Mouse (Mus musculus) midbrain, embryonic 13.5 days (tissue): ENCODE results near the gene Vmn1r179. TPM values are rescaled to one million over a fixed set of nuclear protein-coding genes. Genes with fewer than 3 reads are reported as not detected.
"Not testable (repeated sequence)": the region's sequence is repeated elsewhere in the genome, so short reads cannot be mapped to it uniquely, and the experiment has no call there.

Experiments used
- ATAC-seq: fragments of 200-750 bp; cut with Nextera tagmentation; 2 replicates; pipeline ENCODE4 v1.8.0; 2017; ENCODE audit warnings: mild to moderate bottlenecking, moderate TSS enrichment, moderate library complexity
- H3K27ac ChIP-seq: fragments of 300-500 bp; sonication (generic); 2 replicates; pipeline ENCODE4 v1.5.1; 2015; ENCODE audit warnings: inconsistent platforms, mild to moderate bottlenecking, moderate library complexity
- H3K27me3 ChIP-seq: fragments of 300-500 bp; sonication (generic); 2 replicates; pipeline ENCODE4 v1.6.1; 2015; ENCODE audit warnings: mild to moderate bottlenecking, inconsistent platforms
- H3K36me3 ChIP-seq: fragments of 300-500 bp; sonication (generic); 2 replicates; pipeline ENCODE4 v1.6.1; 2015; ENCODE audit warnings: mild to moderate bottlenecking, inconsistent platforms
- H3K4me1 ChIP-seq: fragments of 300-500 bp; sonication (generic); replicated peaks from 2 replicates; pipeline ENCODE4 v1.6.1; 2015; ENCODE audit warnings: inconsistent platforms
- H3K4me2 ChIP-seq: fragments of 300-500 bp; sonication (generic); replicated peaks from 2 replicates; pipeline ENCODE4 v1.6.1; 2015; ENCODE audit warnings: moderate library complexity, mild to moderate bottlenecking, inconsistent platforms
- H3K4me3 ChIP-seq: fragments of 300-500 bp; sonication (generic); replicated peaks from 2 replicates; pipeline ENCODE4 v1.5.1; 2015; ENCODE audit warnings: mild to moderate bottlenecking, inconsistent platforms
- H3K9ac ChIP-seq: fragments of 300-500 bp; sonication (generic); replicated peaks from 2 replicates; pipeline ENCODE4 v1.6.1; 2015; ENCODE audit warnings: mild to moderate bottlenecking, inconsistent platforms
- H3K9me3 ChIP-seq: fragments of 300-500 bp; sonication (generic); 2 replicates; pipeline ENCODE4 v1.6.1; 2016; ENCODE audit warnings: mild to moderate bottlenecking, inconsistent platforms
- WGBS: fragments of 180-500 bp; shearing (Covaris S2); methylation state at CpG from one replicate; pipeline ENCODE4 v1.1.7; 2015; 5-methylcytosine and 5-hydroxymethylcytosine counted together
- polyA plus RNA-seq: library from polyadenylated mRNA; unstranded; fragments of >200 nt; fragmentation: Nextera tagmentation; extraction: Ambion mirVana; gene quantifications from 2 replicates; pipeline ENCODE4 v1.2.1, GENCODE M21; 2015

Vmn1r179 gene
- not detected in 2 replicates for polyA plus RNA-seq

DNA sequence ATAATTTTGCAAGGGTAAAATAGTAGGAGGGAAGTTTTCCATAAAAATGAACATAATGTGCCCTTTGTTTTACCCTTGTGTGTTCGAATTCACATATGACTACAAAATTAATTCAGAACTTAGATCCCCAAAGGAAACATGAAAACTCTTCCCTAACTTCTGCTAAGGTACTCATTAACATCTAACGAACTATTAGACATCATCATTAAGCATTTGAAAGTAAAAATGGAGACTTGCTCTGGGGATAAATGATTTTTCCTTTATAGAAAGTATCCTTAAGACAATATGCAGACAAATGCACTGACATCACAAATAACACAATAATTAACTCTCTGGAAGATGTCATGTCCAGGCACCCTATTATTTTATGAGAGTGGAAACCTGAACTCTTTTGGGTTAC is at the start of gene Vmn1r179:
TSS of gene Vmn1r179 (plus strand) at position 301 of the 400 bp plus-strand sequence.
- Histone ChIP-seq H3K27me3 (no peaks in the 10 kb centered on the region), H3K4me3 (no peak within 1 kb of the TSS), H3K9me3 (peaks cover 17% of the 10 kb centered on the region), H3K36me3 (no peaks in the 10 kb centered on the region), H3K9ac (no peak within 1 kb of the TSS), H3K27ac (no peak within 1 kb of the TSS), H3K4me2 (no peak within 1 kb of the TSS), H3K4me1 (no peaks in the 10 kb centered on the region)
- no peak for ATAC-seq
- WGBS: 51% methylated on average over 2 of the region's 2 CpGs

DNA sequence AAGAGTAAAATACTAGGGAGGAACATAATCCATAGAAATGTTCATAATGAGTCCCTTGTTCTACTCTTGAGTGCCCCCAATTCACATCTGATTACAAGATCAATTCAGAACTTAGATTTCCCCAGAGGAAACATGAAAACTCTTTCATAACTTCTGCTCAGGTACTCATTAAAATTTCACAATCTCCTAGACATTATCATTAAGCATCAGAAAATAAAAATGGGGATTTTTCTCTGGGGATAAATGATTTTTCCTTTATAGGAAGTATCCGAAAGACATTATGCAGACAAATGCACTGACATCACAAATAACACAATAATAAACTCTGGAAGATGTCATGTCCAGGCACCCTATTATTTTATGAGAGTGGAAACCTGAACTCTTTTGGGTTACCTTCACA is 35.1 kb upstream of the Vmn1r179 start, which contains the start of gene Vmn1r178:
TSS of gene Vmn1r178 (plus strand) at position 301 of the 400 bp plus-strand sequence.
- Histone ChIP-seq H3K9me3 (peaks cover 22% of the 10 kb centered on the region), H3K4me2 (no peak within 1 kb of the TSS), H3K4me3 (no peak within 1 kb of the TSS), H3K4me1 (no peaks in the 10 kb centered on the region), H3K9ac (no peak within 1 kb of the TSS), H3K27me3 (no peaks in the 10 kb centered on the region), H3K27ac (no peak within 1 kb of the TSS), H3K36me3 (no peaks in the 10 kb centered on the region)
- WGBS: 84% methylated on average over 1 of the region's 1 CpGs
- no peak for ATAC-seq

DNA sequence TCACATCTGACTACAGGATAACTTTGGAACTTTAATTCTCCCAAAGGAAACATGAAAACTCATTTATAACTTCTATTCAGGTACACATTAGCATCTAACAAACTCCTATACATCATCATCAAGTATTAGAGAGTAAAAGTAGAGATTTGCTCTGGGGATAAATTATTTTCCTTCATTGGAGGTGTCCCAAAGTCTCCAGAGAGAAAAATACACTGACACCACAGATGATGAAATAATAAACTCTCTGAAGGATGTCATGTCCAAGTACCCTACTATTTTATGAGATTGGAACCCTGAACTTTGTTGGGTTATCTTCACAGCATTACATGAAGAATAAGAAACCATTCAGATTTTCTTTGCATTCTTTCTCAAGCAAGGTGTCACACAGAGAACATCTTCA is 23.6 kb downstream of the Vmn1r179 start, which contains the start of gene Vmn1r180:
TSS of gene Vmn1r180 (plus strand) at position 301 of the 400 bp plus-strand sequence.
- no peak within 1 kb of the TSS for H3K4me3 ChIP-seq
- no peak for ATAC-seq
- H3K27ac ChIP-seq: no peak within 1 kb of the TSS
- no peaks in the 10 kb centered on the region for H3K36me3 ChIP-seq
- H3K4me1 ChIP-seq: no peaks in the 10 kb centered on the region
- H3K9me3 ChIP-seq: peaks cover 20% of the 10 kb centered on the region
- H3K4me2 ChIP-seq: no peak within 1 kb of the TSS
- H3K27me3 ChIP-seq: no peaks in the 10 kb centered on the region
- H3K9ac ChIP-seq: no peak within 1 kb of the TSS

DNA sequence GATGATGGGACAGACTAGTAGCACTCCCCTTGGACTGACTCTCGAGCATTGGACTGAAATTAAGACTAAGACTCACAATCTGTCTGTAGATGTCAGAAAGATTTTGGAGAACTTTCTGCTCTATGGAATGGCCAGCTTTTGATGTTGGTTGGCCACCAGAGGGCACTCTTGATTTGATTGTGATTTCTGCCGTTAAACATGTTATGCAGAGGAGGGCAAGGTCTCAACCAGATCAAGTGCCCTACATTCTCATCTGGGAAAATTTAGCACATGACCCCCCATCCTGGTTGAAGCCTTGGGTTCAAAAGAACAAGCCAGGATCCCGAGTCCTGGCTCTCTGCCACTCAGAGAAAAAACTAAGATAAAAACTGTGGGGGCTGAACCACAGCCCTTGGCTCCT is 41.3 kb downstream of the Vmn1r179 start:
- not testable (repeated sequence) for H3K4me1 ChIP-seq, H3K27me3 ChIP-seq, H3K27ac ChIP-seq, ATAC-seq, H3K4me3 ChIP-seq, H3K9ac ChIP-seq, H3K4me2 ChIP-seq, H3K36me3 ChIP-seq
- peaks cover 54% of the 10 kb centered on the region for H3K9me3 ChIP-seq
- 56% methylated on average over 3 of the region's 3 CpGs for WGBS

DNA sequence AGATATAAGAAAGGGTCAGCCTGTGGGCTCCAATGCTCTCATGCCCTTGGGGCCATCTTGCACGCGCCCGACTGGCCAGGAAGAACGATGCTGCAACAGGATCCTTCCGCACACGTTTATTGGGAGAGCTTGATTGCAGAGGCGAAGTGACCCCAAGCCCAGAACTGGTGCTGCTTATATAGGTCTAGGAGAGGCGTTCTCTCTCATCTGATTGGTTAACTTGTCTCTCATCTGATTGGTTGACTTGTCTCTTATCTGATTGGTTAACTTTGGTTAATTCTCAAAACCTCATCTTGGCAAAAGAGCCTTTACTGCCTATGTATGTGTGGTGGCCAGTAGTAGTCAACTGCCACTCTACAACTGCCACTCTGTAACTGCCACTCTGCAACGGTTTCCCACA is 47.5 kb downstream of the Vmn1r179 start, which contains the start of gene Vmn1r181:
TSS of gene Vmn1r181 (plus strand) at position 301 of the 400 bp plus-strand sequence.
- not testable (repeated sequence) for ATAC-seq

More for the DNA sequence above, 47.5 kb downstream of the Vmn1r179 start, which contains the start of gene Vmn1r181:
- H3K27ac ChIP-seq, H3K4me1 ChIP-seq, H3K27me3 ChIP-seq, H3K4me3 ChIP-seq, H3K36me3 ChIP-seq, H3K9ac ChIP-seq, H3K4me2 ChIP-seq: not testable (repeated sequence)
- WGBS: 82% methylated on average over 9 of the region's 9 CpGs
- peaks cover 36% of the 10 kb centered on the region for H3K9me3 ChIP-seq

Other genes with a start within 250 kb of the Vmn1r179 start
- gene Vmn1r173, start 226.3 kb upstream of the Vmn1r179 start, polyA plus RNA-seq: not detected in 2 replicates
- not detected in 2 replicates for gene Vmn1r174, start 174.7 kb upstream of the Vmn1r179 start, polyA plus RNA-seq
- not detected in 2 replicates for gene Vmn1r175, start 116.3 kb upstream of the Vmn1r179 start, polyA plus RNA-seq
- not detected in 2 replicates for gene Vmn1r176, start 89.6 kb upstream of the Vmn1r179 start, polyA plus RNA-seq
- gene Vmn1r177, start 60.5 kb upstream of the Vmn1r179 start, polyA plus RNA-seq: not detected in 2 replicates
- not detected in 2 replicates for gene Vmn1r178, start 35.0 kb upstream of the Vmn1r179 start, polyA plus RNA-seq
- not detected in 2 replicates for gene Vmn1r180, start 23.7 kb downstream of the Vmn1r179 start, polyA plus RNA-seq
- not detected in 2 replicates for gene Vmn1r181, start 47.6 kb downstream of the Vmn1r179 start, polyA plus RNA-seq
- gene V1rd19, start 74.7 kb downstream of the Vmn1r179 start, polyA plus RNA-seq: not detected in 2 replicates
- gene Vmn1r183, start 126.3 kb downstream of the Vmn1r179 start, polyA plus RNA-seq: not detected in 2 replicates
- 33.6 and 35.2 TPM in 2 replicates for gene Zfp180, start 154.9 kb downstream of the Vmn1r179 start, polyA plus RNA-seq
- 9.7 and 11.3 TPM in 2 replicates for gene Zfp112, start 185.3 kb downstream of the Vmn1r179 start, polyA plus RNA-seq
- gene Zfp235, start 207.2 kb downstream of the Vmn1r179 start, polyA plus RNA-seq: 20.6 and 21.4 TPM in 2 replicates
- gene Zfp114, start 248.1 kb downstream of the Vmn1r179 start, polyA plus RNA-seq: 4.8 and 5.2 TPM in 2 replicates